Mouse (Mus musculus): Measurements from ENCODE around the gene Ski.

DNA sequence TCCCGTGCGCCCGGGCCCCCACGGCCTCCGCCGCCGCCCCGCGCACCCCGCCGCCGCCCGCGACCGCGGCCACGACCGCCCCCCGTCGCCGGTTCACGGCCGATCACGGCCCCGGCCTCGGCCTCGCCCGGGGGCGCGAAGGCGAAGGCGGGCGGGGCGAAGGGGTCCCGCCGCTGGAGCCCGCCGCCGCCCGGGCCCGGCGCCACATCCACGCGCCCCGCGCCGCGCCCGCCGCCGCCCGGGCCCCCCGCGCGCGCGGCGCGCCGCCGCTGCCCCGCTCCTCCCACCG, at the start of gene Ski:
- no peak for TF ChIP-seq CTCF (IDR thresholded peaks at IDR 0.05; ENCODE audit: low read depth)
- TF ChIP-seq EP300 (IDR thresholded peaks at IDR 0.05; ENCODE audit: low read depth), result no peak
